Mouse (Mus musculus) kidney, adult 2 months (tissue): ENCODE results near the gene Zfp524.

Experiments
- CTCF ChIP-seq: fragments of 200-500 bp; conservative IDR thresholded peaks from 2 replicates; pipeline ENCODE4 v1.5.1; 2011; ENCODE audit warnings: low read depth, mild to moderate bottlenecking, control low read depth, low read length, moderate library complexity, mixed read lengths; ENCODE audit not compliant: insufficient read depth, insufficient read length
- POLR2A ChIP-seq: fragments of 200-500 bp; IDR thresholded peaks from one replicate; pipeline ENCODE4 v1.6.1; 2011; ENCODE audit warnings: low read depth, low read length, control low read depth

DNA sequence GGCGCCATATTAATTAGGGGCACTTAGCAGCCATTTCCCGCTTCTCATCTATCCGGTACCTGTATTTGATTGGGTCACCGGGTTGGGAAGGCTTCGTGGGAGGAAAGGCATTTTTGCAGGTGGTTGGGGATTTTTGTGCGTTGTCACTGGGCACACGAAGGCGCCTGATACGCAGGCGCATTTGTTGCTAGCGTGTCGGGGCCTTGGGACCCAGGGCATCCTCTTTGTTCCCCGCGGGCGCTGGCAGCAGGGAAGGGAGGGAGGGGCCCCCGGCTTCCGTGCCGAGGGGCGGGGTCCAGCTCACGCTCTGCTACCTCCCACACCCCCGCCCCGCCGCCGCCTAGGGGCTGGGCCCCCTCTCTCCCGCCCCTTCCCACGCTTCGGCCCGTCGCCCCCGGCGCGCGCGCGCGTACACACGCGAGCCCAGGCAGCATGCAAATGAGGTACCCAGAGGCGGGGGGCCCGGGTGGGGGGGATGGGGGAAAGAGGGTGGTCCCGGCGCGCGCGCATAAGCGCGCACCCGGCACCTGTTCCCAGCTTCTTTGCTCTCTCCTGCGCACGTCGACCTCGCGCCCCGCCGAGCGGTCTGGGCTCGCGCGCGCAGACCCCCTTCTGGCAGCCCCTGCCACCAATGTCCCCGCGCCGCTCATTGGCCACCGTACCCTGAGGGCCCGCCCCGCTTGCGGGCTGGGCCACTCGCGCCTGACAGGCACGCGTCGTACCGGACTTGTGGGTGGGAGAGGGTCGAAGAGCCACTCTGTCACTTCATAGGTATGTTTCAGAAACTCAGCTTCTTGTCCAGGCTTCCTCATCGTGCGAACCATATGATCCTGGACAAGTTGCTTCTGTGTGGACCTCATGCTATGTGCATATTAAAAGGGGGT is 1.1 kb downstream of the Zfp524 start, which contains the start of gene Gm44973:
- TF ChIP-seq CTCF, result no peak
- TF ChIP-seq POLR2A, result peak; percentile 7
